Mouse (Mus musculus): ENCODE data around the gene Me3. TPM values are rescaled to one million over a fixed set of nuclear protein-coding genes. Genes with fewer than 3 reads are reported as not detected.
"Not testable (repeated sequence)": the region's sequence is repeated elsewhere in the genome, so short reads cannot be mapped to it uniquely, and the experiment has no call there.

Gene Me3
- total RNA-seq, 2 experiments from 2014 or later = 138 TPM

GRCm38 (mm10) chr7:89726712-89727111 lies 94.5 kb downstream of the Me3 start:
- intact Hi-C loops (cut with DNase I) = no loop called here

GRCm38 (mm10) chr7:89727615-89728014 lies 95.4 kb downstream of the Me3 start:
- intact Hi-C loops (cut with DNase I) = no loop called here
- DNase-seq = no peak

More at GRCm38 (mm10) chr7:89726712-89727111, 94.5 kb downstream of the Me3 start:
- no peak for DNase-seq

GRCm38 (mm10) chr7:89728393-89728792 lies 96.2 kb downstream of the Me3 start:
- intact Hi-C loops (cut with DNase I) = no loop called here

GRCm38 (mm10) chr7:89730514-89730913 lies 98.3 kb downstream of the Me3 start:
- intact Hi-C loops (cut with DNase I) = no loop called here
- no peak for DNase-seq

More at GRCm38 (mm10) chr7:89728393-89728792, 96.2 kb downstream of the Me3 start:
- DNase-seq = no peak

- DNase-seq; intact Hi-C loops (cut with DNase I): not testable (repeated sequence)
Measured at GRCm38 (mm10) chr7:89731115-89731514, 98.9 kb downstream of the Me3 start.

- no peak for DNase-seq
- intact Hi-C loops (cut with DNase I) = no loop called here
Measured at GRCm38 (mm10) chr7:89748415-89748814, 116.2 kb downstream of the Me3 start.

- intact Hi-C loops (cut with DNase I) = no loop called here
- DNase-seq = no peak
Measured at GRCm38 (mm10) chr7:89749183-89749582, 117.0 kb downstream of the Me3 start.

- DNase-seq = no peak
- intact Hi-C loops (cut with DNase I) = no loop called here
Measured at GRCm38 (mm10) chr7:89766678-89767508, 134.7 kb downstream of the Me3 start.

GRCm38 (mm10) chr7:89769106-89769896 lies 137.1 kb downstream of the Me3 start:
- no peak for DNase-seq
- intact Hi-C loops (cut with DNase I) = no loop called here

GRCm38 (mm10) chr7:89770021-89770420 lies 137.8 kb downstream of the Me3 start:
- intact Hi-C loops (cut with DNase I) = no loop called here
- DNase-seq = no peak

GRCm38 (mm10) chr7:89772906-89773305 lies 140.7 kb downstream of the Me3 start:
- no peak for DNase-seq
- intact Hi-C loops (cut with DNase I) = no loop called here

GRCm38 (mm10) chr7:89773352-89773921 lies 141.2 kb downstream of the Me3 start:
- DNase-seq = peak; percentile 18 to 34
- intact Hi-C loops (cut with DNase I) = no loop called here

GRCm38 (mm10) chr7:89773926-89774325 lies 141.7 kb downstream of the Me3 start:
- intact Hi-C loops (cut with DNase I) = no loop called here
- DNase-seq = no peak

- DNase-seq = no peak
- intact Hi-C loops (cut with DNase I) = no loop called here
Measured at GRCm38 (mm10) chr7:89775848-89776247, 143.7 kb downstream of the Me3 start.

GRCm38 (mm10) chr7:89781391-89781790 lies 149.2 kb downstream of the Me3 start:
- intact Hi-C loops (cut with DNase I) = loop anchor here (5.0 kb wide), 1 partner anchor 264 kb away; no protein-coding TSS in a partner anchor

GRCm38 (mm10) chr7:89787735-89788134 lies 155.5 kb downstream of the Me3 start:
- intact Hi-C loops (cut with DNase I) = no loop called here
- peak in 1 of 2 experiments; percentile 15 for DNase-seq

More at GRCm38 (mm10) chr7:89781391-89781790, 149.2 kb downstream of the Me3 start:
- DNase-seq = no peak

GRCm38 (mm10) chr7:89792576-89792975 lies 160.4 kb downstream of the Me3 start:
- intact Hi-C loops (cut with DNase I) = no loop called here
- no peak for DNase-seq

- DNase-seq = no peak
- intact Hi-C loops (cut with DNase I) = no loop called here
Measured at GRCm38 (mm10) chr7:89795366-89795765, 163.2 kb downstream of the Me3 start.

- DNase-seq = no peak
- intact Hi-C loops (cut with DNase I) = no loop called here
Measured at GRCm38 (mm10) chr7:89796351-89796801, 164.2 kb downstream of the Me3 start.

- intact Hi-C loops (cut with DNase I) = no loop called here
Measured at GRCm38 (mm10) chr7:89798358-89799020, 166.3 kb downstream of the Me3 start.

More at GRCm38 (mm10) chr7:89798358-89799020, 166.3 kb downstream of the Me3 start:
- DNase-seq = no peak

Measured in heart, postnatal 36 days (tissue).